28 mouse cellular contexts compared by ENCODE assay signal in genomic region chr2:64108040-64108439, GRCm38 (mm10). TPM values are rescaled to one million over a fixed set of nuclear protein-coding genes. Genes with fewer than 3 reads are reported as not detected.
"Had no signal": no experiment of that assay in that cellular context is flagged by ENCODE, and none has a peak within 500 bp of the region (broad histone marks: within the 10 kb centered on the region; RNA-seq: fewer than 3 reads in every experiment).

No protein-coding gene starts in this region.

- H3K4me1 ChIP-seq: embryonic facial prominence, embryonic 10.5 days; embryonic facial prominence, embryonic 12.5 days; embryonic facial prominence, embryonic 13.5 days; embryonic facial prominence, embryonic 15.5 days had no signal

- H3K27me3 ChIP-seq: embryonic facial prominence, embryonic 12.5 days; embryonic facial prominence, embryonic 13.5 days; embryonic facial prominence, embryonic 15.5 days; forebrain, embryonic 13.5 days; forebrain, embryonic 15.5 days had no signal

- DNase-seq: cerebellum, adult 2 months; cerebellum, adult 8-10 months; cerebellum, adult 9-10 months; cerebellum, adult 9-11 months; cerebellum, postnatal 10 days; cerebellum, postnatal 14 days; cerebellum, postnatal 25 days; cerebellum, postnatal 36 days; embryo, embryonic 11 days; forebrain, postnatal 0 days; gastrocnemius, adult 2 months; gastrocnemius, postnatal 10 days; gastrocnemius, postnatal 14 days; gastrocnemius, postnatal 25 days; gastrocnemius, postnatal 36 days; heart, adult 11 months; heart, adult 18-20 months; heart, adult 2 months had no signal

- H3K9ac ChIP-seq: embryonic facial prominence, embryonic 12.5 days; embryonic facial prominence, embryonic 13.5 days; embryonic facial prominence, embryonic 15.5 days; forebrain, embryonic 13.5 days; forebrain, embryonic 15.5 days; forebrain, postnatal 0 days had no signal

- H3K36me3 ChIP-seq: embryonic facial prominence, embryonic 10.5 days; embryonic facial prominence, embryonic 12.5 days; embryonic facial prominence, embryonic 13.5 days; embryonic facial prominence, embryonic 15.5 days; forebrain, embryonic 10.5 days; forebrain, embryonic 15.5 days had no signal

- H3K27ac ChIP-seq: embryonic facial prominence, embryonic 10.5 days; embryonic facial prominence, embryonic 12.5 days; embryonic facial prominence, embryonic 13.5 days; embryonic facial prominence, embryonic 15.5 days; forebrain, embryonic 10.5 days; forebrain, embryonic 13.5 days; forebrain, embryonic 15.5 days; gastrocnemius, adult 2 months; heart, adult 2 months had no signal

- H3K4me2 ChIP-seq: embryonic facial prominence, embryonic 12.5 days; embryonic facial prominence, embryonic 13.5 days; embryonic facial prominence, embryonic 15.5 days; forebrain, embryonic 13.5 days; forebrain, embryonic 15.5 days had no signal

- ATAC-seq: forebrain, embryonic 13.5 days; forebrain, embryonic 14.5 days; forebrain, embryonic 15.5 days; forebrain, embryonic 16.5 days; forebrain, postnatal 0 days had no signal

- H3K9me3 ChIP-seq: embryonic facial prominence, embryonic 10.5 days; embryonic facial prominence, embryonic 12.5 days; embryonic facial prominence, embryonic 13.5 days; embryonic facial prominence, embryonic 15.5 days; forebrain, embryonic 10.5 days; forebrain, embryonic 13.5 days; forebrain, embryonic 15.5 days had no signal

- H3K4me3 ChIP-seq: embryonic facial prominence, embryonic 10.5 days; embryonic facial prominence, embryonic 12.5 days; embryonic facial prominence, embryonic 13.5 days; embryonic facial prominence, embryonic 15.5 days; erythroblast, embryonic 14.5 days; forebrain, embryonic 10.5 days; forebrain, embryonic 13.5 days; forebrain, embryonic 15.5 days; gastrocnemius, adult 2 months; heart, adult 2 months had no signal

RNA-seq across cellular contexts. Expression of gene Fign, which starts 10.2 kb away (rescaled TPM):
- polyA plus RNA-seq: erythroblast, embryonic 14.5 days had no signal
